Mouse (Mus musculus) B cell, adult 67 days (primary cell): Measurements from ENCODE around the gene Ninj1. TPM values are rescaled to one million over a fixed set of nuclear protein-coding genes. Genes with fewer than 3 reads are reported as not detected.

ENCODE experiments used
- total RNA-seq, 2 experiments: library from RNA; stranded (reverse); gene quantifications; 4 replicates each; pipeline ENCODE4 v1.2.4; 2023

Ninj1 gene
- total RNA-seq, result 10 to 100 TPM; 19.0 to 22.1 TPM

DNA sequence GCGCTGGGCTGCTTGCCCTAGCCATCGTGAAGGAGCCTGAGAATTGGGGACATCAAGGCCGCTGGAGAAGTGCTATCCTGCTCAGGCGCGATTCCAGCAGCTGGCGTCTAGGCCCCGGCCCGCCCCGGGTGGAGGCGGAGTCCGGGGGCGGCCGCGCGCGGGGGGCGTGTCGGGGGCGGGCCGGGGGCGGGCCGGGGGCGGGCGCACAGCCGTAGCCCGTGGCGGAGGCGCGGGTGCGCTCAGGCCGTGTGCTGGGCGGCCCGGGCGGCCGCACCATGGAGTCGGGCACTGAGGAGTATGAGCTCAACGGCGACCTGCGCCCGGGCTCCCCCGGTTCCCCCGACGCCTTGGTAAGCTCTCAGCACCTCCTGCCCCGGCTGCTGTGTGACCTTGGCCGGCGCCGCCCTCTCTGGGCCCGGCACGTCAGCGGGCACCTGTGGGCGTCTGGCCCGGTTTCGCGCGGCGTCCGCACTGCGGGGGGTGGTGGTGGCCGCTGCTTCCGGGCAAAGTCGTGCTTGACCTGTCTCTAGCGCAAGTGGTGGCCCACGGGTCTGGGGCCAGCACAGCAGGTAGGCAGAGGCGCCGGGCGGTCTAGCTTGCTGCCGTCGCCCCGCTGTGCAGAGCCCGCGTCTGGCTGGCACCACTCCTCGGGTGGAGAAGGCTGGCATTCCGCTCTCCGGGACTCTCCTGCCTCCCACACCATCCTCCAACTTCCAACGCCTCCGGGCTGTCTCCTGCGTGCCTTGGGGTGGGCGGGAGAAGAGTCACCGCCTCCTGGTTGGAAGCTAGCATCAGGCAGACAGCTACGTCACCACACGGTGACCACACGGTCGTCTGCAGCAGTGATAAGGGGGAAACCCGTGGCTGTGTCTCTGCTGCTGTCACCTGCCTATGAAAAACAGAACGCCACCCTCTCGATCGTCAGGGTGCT, at the start of gene Ninj1:
Ninj1 (plus strand) TSS at position 198 of the 931 bp plus-strand sequence.

DNA sequence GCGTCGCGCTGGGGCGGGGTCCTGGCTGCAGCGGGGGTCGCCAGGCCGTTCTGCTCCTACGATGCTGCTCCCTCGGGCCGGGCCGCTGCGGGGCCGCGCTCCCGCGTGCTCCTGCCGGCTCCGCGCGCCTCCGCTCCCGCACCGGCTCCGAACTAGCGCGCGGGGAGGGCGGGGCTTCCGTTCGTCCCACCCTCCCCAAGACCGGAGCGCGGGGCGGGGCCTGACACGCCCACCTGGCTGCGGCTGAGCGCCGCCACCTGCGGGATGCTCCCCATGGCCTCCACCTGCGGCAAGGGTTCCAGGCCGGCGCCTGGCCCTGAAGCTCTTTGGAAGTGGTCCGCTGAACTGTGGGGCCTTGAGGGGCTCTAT, 39.4 kb upstream of the Ninj1 start, which contains the start of gene Wnk2:
Wnk2 (minus strand) TSS at position 157 of the 369 bp plus-strand sequence.

DNA sequence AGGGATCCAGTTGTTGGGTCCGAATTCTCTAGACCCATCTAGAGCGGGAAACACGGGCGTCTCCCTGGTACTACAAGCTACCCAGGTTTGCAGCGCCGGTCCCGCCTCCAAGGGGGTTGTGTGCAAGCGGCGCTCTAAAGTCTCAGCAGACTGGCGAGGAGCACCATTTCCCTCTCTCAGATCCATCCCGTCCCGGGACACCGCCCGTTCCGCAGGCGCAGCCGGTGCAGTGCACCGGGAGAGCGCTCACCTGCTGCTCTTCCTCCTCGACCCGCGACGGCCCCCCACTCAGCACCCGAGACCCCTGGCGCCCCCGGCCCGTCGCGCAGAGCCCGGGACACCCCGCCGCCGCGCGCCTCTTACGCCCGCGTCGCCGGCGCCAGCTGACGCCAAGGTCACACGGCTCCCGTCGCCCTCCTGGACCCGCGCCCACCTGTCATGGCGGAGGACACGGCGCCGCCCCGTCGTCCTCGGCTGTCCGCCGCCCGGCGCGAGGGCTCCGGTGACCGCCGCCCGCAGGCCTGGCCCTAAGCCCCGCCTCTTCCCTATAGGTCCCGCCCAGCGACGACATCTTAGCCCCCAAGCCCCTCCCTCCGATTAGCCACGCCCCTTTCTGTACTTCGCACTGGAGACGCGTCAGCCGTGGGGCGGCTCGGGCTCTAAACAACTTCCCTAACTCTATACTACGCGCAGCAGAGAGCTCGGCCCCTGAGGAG, 28.4 kb downstream of the Ninj1 start, which contains the start of gene Card19:
Card19 (minus strand) TSS at position 534 of the 716 bp plus-strand sequence.

Other genes starting within 250 kb of the Ninj1 start
- 100 to 1,000 TPM; 112 to 114 TPM for gene Fam120a, start 219.5 kb upstream of the Ninj1 start, total RNA-seq
- gene Wnk2, start 39.5 kb upstream of the Ninj1 start, total RNA-seq, result under 1 TPM; 0.17 to 0.65 TPM
- gene Card19, start 28.6 kb downstream of the Ninj1 start, total RNA-seq, result 10 to 100 TPM; 47.9 to 52.1 TPM
- 10 to 100 TPM; 64.9 to 68.2 TPM for gene Susd3, start 61.2 kb downstream of the Ninj1 start, total RNA-seq
- 100 to 1,000 TPM; 102 to 108 TPM for gene Fgd3, start 132.8 kb downstream of the Ninj1 start, total RNA-seq
- gene Bicd2, start 154.1 kb downstream of the Ninj1 start, total RNA-seq, result 10 to 100 TPM; 22.7 to 28.7 TPM
- 1 to 10 TPM; 8.9 to 9.0 TPM for gene Ippk, start 233.8 kb downstream of the Ninj1 start, total RNA-seq